Mouse (Mus musculus): ENCODE data around the gene Aprt.

DNA sequence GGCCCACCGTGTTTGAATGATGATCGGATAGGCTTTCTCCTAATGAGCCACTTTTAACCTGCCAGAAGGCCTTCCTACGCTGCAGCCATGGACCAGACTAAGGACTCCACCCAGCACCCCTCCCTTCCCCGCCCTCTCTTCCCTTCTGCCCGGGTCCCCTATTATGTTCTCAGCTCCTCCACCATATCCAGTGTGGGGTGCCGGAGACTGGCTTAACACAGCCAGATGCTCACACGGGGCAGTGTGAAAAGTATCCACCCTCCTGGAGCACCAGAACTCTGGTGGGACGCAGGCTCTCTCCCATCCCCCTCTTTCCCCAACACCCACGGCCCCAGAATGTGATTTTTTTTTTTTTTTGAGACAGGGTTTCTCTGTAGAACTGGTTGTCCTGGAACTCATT, 3.1 kb downstream of the Aprt start:
- TF ChIP-seq POLR2A (IDR thresholded peaks at IDR 0.05; ENCODE audit: extremely low read depth, insufficient read depth, low read length) (no peak), CTCF (IDR thresholded peaks at IDR 0.05; ENCODE audit: low read depth, low read length) (no peak)
